Mouse (Mus musculus) right cerebral cortex, adult 2 months (tissue): Measurements from ENCODE around the gene Prl8a8.

Source experiments
- DNase-seq, 2 experiments: peaks; one replicate each; pipeline ENCODE4 v3.0.0; 2021 to 2022; ENCODE audit warnings: low spot score in 2 of 2

Gene Prl8a8

DNA sequence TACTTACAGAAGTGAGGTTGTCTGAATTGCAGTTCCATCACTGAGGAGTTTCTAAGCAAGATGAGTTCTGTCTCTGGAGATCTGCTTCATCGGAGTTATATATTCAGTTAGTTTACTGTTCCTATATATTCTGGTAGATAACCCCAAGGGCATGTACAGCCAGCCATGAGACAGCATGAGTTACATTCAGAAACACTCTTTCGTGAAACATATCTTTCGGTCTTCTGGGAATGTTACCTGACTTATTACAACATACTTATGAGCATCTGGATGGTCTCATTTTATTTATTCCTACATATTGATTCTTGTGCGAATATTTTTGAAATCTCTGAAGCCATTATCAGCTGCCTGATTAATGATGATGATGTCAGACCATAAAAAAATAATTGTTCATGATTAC is at the start of gene Prl8a8:
Gene Prl8a8, minus strand, starts transcription at position 101 of the 400 bp plus-strand sequence.
- no peak for DNase-seq

DNA sequence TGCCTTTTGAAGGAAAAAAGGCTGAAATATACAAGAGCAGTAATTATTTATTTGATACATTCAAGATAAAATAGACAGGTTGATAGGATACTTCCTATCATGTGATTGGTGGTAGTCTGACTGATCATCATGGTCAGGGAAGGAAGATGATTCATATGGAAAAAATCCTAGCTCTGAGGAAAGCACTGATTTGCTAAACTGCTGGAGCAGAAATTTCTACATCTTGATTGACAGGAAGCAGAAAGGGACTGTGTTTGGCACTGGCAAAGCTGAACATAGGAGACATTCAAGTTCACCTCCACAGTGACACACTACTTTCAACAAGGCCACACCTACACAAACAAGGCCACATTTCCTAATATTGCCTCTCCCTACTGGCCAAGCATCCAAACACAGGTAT is 40.3 kb upstream of the Prl8a8 start:
- DNase-seq, result no peak

GRCm38 (mm10) chr13:27523156-27523555 is 10.1 kb upstream of the Prl8a8 start:
- no peak for DNase-seq

- DNase-seq, result no peak
These were observed 5.4 kb downstream of the Prl8a8 start for GRCm38 (mm10) chr13:27507645-27508044.
